Mouse (Mus musculus): ENCODE measurements around the gene Gm43951. TPM values are rescaled to one million over a fixed set of nuclear protein-coding genes. Genes with fewer than 3 reads are reported as not detected.

Gene Gm43951
- total RNA-seq, 1 experiment from 2014 or later: not detected

Other genes starting within 250 kb of the Gm43951 start
- gene Aipl1, start 169.3 kb downstream of the Gm43951 start, total RNA-seq (2017): 0.67 TPM in 1 of 3 replicates, not detected in the others
- not detected in 3 replicates for gene Pimreg, start 164.8 kb downstream of the Gm43951 start, total RNA-seq (2017)
- gene Pitpnm3, start 71.1 kb downstream of the Gm43951 start, total RNA-seq (2017): not detected in 3 replicates
- gene 4933427D14Rik, start 619 bp upstream of the Gm43951 start, total RNA-seq (2017): 4.9 to 25.7 TPM (median 23.6 TPM) in 3 replicates
- 31.1 to 49.7 TPM (median 37.8 TPM) in 3 replicates for gene Txndc17, start 707 bp upstream of the Gm43951 start, total RNA-seq (2017)
- gene Med31, start 8.8 kb upstream of the Gm43951 start, total RNA-seq (2017): 7.4 to 14.0 TPM (median 12.1 TPM) in 3 replicates
- gene Slc13a5, start 60.4 kb upstream of the Gm43951 start, total RNA-seq (2017): not detected in 3 replicates
- gene Xaf1, start 94.8 kb upstream of the Gm43951 start, total RNA-seq (2017): 21.7 to 46.0 TPM (median 28.6 TPM) in 3 replicates
- gene Fbxo39, start 107.6 kb upstream of the Gm43951 start, total RNA-seq (2017): 0.29 to 0.57 TPM in 2 of 3 replicates, not detected in the other
- not detected in 3 replicates for gene Tekt1, start 155.6 kb upstream of the Gm43951 start, total RNA-seq (2017)
- not detected in 3 replicates for gene Smtnl2, start 204.9 kb upstream of the Gm43951 start, total RNA-seq (2017)
- gene Ggt6, start 228.7 kb upstream of the Gm43951 start, total RNA-seq (2017): not detected in 3 replicates
- 37.5 to 39.9 TPM (median 37.7 TPM) in 3 replicates for gene Mybbp1a, start 234.5 kb upstream of the Gm43951 start, total RNA-seq (2017)